Mouse (Mus musculus) cerebellum, postnatal 10 days (tissue): ENCODE measurements around the gene Tjp2.
"Not testable (repeated sequence)": the region's sequence is repeated elsewhere in the genome, so short reads cannot be mapped to it uniquely, and the experiment has no call there.

ENCODE experiments used
- DNase-seq, 2 experiments: peaks; one replicate each; pipeline ENCODE4 v3.0.0; 2021; ENCODE audit warnings: mixed read lengths in 2 of 2

Tjp2 gene

GRCm38 (mm10) chr19:24120811-24121210, 104.0 kb downstream of the Tjp2 start:
- DNase-seq: no peak

GRCm38 (mm10) chr19:24118775-24119174, 106.1 kb downstream of the Tjp2 start:
- no peak for DNase-seq

- no peak for DNase-seq
Observed at GRCm38 (mm10) chr19:24111581-24111980, 113.2 kb downstream of the Tjp2 start.

GRCm38 (mm10) chr19:24107707-24108106, 117.1 kb downstream of the Tjp2 start:
- DNase-seq: no peak

- no peak for DNase-seq
Observed at GRCm38 (mm10) chr19:24103802-24104201, 121.0 kb downstream of the Tjp2 start.

DNA sequence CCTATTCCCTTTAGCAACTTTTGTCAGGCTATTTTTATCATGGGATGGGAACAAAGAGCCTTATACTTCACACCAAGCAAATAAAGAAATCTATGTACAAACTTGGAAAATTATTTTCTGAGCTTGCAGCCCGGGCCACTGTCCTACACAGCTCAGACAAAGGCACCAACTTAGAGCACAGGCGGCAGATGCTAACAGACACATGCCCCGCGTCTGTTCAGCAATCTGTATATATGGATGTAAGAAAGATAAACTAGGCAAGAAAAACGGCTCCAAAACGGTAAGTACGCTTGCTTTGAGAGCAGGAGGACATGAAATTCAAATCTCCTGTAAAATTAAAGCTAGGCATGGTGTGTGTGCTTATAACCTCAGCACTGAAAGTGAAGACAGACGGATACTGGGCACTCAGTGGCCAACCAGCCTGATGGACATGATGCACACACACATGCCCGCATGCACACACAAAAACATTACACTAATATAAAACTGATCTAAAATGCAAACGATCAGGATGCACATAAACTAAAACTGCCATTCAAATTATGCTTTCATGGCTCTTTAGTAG, 122.2 kb downstream of the Tjp2 start:
- no peak for DNase-seq

DNA sequence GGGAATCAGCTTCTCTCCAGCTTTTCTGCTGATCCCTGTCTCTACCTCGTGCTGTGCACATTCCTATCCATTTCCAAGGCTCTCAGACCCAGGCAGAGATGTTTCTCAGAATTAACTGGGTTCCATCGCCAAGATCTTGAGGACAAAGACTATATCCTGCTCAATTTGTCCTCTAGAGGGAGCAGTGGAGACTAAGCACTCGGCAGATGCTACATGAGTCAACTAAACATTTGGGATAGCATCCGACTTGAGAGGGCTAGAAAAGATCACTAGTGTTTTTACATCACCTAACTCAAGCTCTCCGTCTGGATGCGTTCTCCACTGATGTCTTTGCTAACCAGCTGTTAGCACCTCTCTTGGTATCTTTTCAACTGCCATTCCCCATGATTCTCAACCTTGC, 123.6 kb downstream of the Tjp2 start:
- peak; percentile 14 to 59 for DNase-seq

- no peak for DNase-seq
Observed at GRCm38 (mm10) chr19:24098691-24099090, 126.1 kb downstream of the Tjp2 start.

DNA sequence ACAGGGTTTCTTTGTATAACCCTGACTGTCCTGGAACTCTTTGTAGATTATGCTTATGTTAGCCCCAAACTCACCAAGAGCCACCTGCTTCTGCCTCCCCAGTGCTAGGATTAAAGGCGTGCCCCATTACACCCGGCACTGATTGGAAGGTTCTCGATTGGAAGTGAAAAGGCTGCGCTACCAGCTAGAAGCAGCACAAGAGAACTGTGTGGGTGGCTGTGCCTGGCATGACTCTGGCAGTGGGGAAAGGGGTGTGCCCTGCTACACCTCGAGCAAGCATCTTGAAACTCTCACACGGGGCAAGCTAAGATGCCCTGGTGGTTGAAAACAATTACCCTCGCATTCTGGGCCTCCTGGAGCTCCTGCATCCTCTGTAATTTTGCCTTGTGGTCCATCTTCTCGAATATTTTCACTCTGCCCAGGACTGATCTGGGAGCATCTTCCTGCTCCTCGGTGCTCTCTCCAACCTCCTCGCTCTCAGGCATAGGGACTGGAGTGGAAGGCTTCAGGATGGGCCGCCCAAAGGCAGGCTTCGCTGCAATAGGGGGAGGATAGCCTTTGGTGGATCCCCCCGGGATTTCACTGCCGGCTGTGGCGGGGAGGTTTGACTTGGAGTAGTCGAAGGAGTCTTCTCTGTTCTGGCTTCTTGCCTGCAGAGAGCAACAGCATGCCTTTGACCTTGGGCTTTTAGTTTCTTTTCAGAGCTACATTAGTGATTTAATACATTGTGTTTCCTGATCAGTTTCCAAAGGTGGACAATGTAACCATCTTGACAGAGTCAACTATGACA, 127.0 kb downstream of the Tjp2 start:
- DNase-seq: no peak

DNA sequence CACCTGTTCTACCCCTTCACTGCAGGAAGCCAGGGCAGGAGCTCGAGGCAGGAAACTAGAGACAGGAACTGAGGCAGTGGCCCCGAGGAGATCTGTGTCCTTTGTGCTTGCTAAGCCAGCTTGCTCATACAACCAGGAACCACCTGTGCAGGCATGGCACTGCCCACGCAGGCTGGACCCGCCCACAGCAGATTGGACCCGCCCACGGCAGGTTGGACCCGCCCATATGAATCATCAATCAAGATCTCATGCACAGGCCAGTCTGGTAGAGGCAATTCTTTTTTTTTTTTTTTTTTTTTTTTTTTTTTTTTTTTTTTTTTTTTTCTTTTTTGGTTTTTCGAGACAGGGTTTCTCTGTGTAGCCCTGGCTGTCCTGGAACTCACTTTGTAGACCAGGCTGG, 132.8 kb downstream of the Tjp2 start:
- not testable (repeated sequence) for DNase-seq

- no peak for DNase-seq
Observed at GRCm38 (mm10) chr19:24090366-24090765, 134.5 kb downstream of the Tjp2 start.

DNA sequence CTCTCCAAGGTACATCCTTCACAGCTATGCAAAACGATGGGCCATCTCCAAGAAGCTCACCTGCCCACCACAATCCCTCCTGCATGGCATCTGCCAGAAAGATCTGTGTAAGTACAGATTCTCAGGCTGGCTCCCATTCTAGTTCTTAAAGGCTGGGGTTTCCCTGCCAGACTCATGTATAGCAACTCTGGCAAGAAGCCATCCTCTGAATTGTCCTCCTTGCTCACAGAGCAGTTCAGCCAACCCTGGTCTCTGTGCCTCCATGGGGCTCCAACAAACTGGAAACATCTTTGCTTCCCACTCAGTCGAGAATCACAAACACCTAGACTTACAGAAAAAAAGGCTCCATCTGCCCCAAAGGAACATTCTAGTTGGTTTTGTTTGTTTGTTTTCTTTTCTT, 139.5 kb downstream of the Tjp2 start:
- peak; percentile 24 to 27 for DNase-seq

DNA sequence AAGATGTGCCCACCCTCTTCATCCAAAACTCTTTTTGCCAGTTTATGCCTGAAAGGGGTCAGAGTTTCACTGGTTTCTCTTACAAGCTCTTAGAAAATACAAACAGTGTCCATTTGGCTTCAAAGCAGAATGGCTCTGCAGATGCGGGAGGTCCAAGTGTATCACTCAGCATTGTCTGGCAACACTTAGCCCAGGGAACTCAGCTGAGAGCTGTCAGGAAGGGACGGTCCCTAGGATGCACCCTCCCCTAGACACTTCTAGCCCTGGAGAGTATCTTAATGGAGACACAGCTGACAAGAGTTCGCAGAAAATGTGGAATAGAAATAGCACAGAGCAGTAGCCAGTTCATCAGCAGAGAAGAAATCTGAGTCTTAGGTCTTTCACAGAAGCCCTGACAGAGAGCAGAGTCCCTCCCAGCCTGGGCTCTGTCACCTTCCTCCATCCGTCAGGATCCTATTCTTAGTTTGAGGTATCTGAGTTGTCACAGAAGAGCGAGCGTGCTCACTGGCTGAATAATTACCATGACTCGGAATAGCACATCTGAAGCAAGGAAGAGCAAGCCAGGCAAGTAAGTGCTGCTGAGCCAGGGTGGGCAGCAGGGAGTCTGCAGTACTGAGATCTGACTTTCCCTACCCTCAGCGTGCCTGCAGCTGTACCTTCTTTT, 144.3 kb downstream of the Tjp2 start:
- DNase-seq: no peak

DNA sequence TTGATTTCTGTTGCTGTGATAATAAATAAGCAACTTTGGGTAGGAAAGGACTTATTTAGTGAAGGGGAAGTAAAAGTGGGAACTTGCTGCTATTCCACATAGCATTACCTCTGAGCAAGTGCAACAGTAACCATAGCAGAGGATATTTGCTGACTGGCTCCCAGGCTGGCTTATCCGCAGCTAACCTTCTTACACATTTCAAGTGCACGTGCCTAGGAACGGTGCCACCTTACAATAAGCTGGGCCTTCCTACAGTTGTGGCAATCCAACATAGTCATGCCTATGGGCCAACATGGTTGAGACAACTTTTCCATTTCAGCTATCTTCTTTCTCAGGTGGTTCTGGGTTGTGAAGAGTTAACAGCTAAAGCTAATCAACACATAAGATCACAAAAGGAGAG, 147.2 kb downstream of the Tjp2 start:
- no peak for DNase-seq

GRCm38 (mm10) chr19:24076536-24076935, 148.3 kb downstream of the Tjp2 start:
- no peak for DNase-seq

DNA sequence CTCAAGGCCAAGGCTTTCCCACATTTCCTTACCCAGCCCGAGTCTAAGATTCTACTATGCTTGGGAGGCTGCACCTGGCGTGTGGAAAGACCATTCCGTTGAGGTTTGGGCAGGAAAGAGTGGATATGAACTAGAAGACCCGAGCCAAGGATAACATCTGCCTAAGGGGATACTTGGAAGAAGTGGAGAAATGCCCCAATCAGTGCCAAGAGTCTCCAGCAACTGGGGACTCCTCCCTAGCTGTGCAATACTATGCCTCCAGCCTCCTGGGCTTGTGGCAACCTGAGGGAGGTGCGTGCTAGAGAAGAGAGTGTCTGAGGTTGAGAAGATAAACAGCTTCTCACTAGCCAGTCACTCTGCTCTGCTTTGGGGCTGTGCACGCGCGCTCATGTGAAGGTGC, 148.9 kb downstream of the Tjp2 start:
- no peak for DNase-seq

DNA sequence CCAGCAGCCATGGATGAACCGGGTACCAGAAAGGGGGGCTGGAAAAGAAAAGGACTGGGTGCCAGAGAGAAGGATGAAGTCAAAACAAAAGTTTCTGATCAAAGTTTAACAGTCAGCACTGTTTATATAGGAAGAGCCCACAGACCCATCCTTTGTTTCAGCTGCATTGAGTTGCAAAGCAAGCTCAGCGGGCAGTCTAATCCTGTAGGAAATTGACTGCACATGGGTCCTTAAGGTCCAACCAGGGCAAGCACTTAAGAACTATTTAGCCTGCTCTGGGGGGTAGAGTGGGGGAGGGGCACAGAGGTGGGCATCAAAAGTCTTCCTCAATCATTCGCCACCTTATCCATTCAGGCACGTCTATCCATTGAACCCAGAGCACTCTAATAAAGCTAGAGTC, 151.7 kb downstream of the Tjp2 start:
- no peak for DNase-seq

DNA sequence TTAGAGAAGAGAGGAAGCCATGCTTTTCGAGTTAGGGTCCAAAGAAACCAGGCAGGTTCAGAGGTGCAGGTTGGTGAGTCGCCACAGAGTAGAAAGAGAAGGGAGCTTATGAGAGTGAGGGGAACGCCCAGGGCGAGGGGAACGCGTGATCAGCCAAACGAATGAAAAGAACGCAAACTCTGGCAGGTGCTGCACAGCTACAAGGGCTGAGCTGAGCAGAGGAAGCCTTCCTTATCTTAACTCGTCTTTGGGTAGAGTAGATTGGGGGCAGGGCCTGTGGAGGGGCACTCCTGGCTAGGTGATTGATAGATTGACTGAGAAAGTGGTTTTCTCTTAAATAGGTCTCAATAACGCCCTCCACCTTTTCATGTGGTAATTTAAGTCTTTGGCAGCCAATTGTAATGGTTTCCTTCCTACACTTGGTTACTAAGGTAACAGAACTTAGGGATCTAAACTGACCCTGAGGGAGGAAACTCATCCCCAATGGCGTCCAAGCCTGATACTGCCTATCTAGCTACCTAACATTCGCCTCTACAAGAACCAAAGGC, 160.4 kb downstream of the Tjp2 start:
- no peak for DNase-seq

- no peak for DNase-seq
Observed at GRCm38 (mm10) chr19:24063585-24063984, 161.2 kb downstream of the Tjp2 start.

- DNase-seq: peak; percentile 5 to 20
Observed at GRCm38 (mm10) chr19:24058851-24059250, 166.0 kb downstream of the Tjp2 start.

- DNase-seq: peak; percentile 9 to 18
Observed at GRCm38 (mm10) chr19:24058021-24058420, 166.8 kb downstream of the Tjp2 start.

DNA sequence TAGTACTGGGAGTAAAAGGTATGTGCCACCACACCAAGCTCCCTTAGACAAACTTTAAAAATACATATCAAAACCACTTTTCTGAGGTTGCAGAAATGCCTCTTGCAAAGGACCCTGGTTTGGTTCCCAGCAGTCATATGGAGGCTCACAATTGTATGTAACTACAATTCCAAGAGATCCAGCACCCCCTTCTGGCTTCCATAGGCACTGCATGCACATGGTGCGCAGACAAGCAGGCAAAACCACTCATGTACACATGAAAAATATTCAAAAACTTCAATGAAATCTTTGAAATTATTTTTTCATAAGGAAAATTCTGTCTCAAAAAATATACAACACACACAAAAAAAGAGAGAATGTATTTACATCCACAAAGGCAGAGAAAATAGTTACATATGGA, 167.9 kb downstream of the Tjp2 start:
- DNase-seq: no peak

DNA sequence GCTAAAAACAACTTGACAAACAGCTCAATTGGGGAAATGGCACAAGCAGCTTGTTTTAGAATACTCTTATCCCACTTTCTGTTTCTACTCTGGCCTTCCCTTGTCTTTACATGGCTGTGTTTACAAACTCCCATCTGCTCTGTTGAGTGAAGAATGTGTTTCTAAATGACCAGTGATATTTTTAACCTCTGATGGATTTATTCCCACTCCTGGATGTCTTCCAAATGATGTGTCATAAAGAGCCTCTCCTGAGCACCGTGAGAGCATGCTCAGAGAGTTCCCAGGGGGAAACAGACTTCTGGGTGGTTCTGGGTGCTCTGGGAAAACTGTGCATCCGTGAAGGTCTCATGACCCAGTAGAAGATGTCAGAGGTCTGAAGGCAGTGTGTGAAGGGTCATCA, 169.9 kb downstream of the Tjp2 start:
- peak in 1 of 2 experiments; percentile 26 for DNase-seq

DNA sequence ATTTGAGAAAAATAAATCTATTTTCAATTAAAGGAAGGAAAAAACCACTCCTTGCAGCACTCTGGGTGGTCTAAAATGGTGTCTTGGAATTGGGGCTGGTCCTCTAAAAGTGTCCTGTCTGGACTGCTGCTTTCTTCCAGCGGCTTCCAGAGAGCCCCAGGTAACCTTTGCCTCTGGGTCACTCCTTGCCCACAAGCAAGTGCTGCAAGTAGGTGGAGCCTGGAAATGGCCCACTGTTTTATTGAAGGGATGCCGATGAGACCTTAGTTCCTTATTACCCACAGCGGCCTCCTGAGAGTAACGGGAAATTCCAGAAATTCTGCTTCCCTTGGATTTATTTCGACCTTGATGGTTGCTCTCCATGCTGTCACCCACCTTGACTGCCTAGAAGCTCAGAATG, 170.6 kb downstream of the Tjp2 start:
- no peak for DNase-seq
